ENCODE assay signal across 10 mouse cellular contexts in the genomic region with DNA sequence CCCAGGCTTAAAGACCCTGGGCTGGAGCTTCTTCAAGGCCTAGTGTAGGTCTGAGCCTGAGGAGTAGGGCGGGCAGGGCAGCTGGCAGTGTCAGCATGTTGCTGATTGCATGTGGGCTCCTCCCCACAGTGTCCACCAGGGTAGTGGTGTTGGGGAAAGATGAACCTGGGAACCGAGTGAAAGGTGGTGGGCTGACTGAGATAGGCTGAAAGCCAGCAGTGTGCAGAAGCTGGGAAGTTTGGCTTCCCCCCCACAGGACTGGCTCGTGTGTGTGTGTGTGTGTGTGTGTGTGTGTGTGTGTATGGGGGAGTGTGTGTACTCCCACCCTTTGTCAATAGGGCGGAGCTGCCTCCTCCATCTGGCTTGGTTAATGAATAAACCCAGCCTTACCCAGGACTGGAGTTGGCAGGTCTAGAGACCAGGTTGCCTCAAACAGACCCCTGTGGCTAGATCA. TPM values are rescaled to one million over a fixed set of nuclear protein-coding genes. Genes with fewer than 3 reads are reported as not detected.
DNase-seq lines count a peak whose midpoint lies in the region; ATAC-seq and TF ChIP-seq lines count a peak whose summit lies in the region.
"Had no signal": no experiment of that assay in that cellular context is flagged by ENCODE, and none has a peak within 500 bp of the region (broad histone marks: within the 10 kb centered on the region; RNA-seq: fewer than 3 reads in every experiment).

No protein-coding gene starts in this region.

- no peak for TF ChIP-seq EP300 in stomach, postnatal 0 days (optimal IDR thresholded peaks at IDR 0.05)

- DNase-seq in cerebellum, adult 11-12 months: peak; percentile 64
- no peak for DNase-seq in midbrain, postnatal 0 days (ENCODE audit: low spot score)
- peak; percentile 66 for DNase-seq in kidney, postnatal 14 days
- DNase-seq in stomach, postnatal 0 days (ENCODE audit: low spot score): peak; percentile 90
- no peak for DNase-seq in layer of hippocampus, postnatal 25 days (ENCODE audit: extremely low spot score in 1 of 2, low spot score in 1 of 2)
- DNase-seq in natural killer cell, adult 2 months (ENCODE audit: low spot score in 2 of 2): no peak

- no peak overlapping the region for H3K4me2 ChIP-seq in midbrain, postnatal 0 days (ENCODE audit: low read depth, low read length, poor library complexity, severe bottlenecking)
- H3K4me2 ChIP-seq in midbrain, embryonic 15.5 days: no peak overlapping the region
- H3K4me2 ChIP-seq in stomach, postnatal 0 days (replicated peaks; ENCODE audit: low read depth): peak overlapping the region; percentile 90
- H3K4me2 ChIP-seq: midbrain, embryonic 12.5 days had no signal

- H3K4me3 ChIP-seq in midbrain, postnatal 0 days (ENCODE audit: low read depth, low read length): no peak overlapping the region
- H3K4me3 ChIP-seq in midbrain, embryonic 15.5 days: no peak overlapping the region
- peak overlapping the region; percentile 78 for H3K4me3 ChIP-seq in stomach, postnatal 0 days (ENCODE audit: low read depth, low read length)
- H3K4me3 ChIP-seq: midbrain, embryonic 12.5 days had no signal

- no peaks in the 10 kb centered on the region for H3K36me3 ChIP-seq in midbrain, postnatal 0 days (ENCODE audit: insufficient read depth, low read length)
- no peaks in the 10 kb centered on the region for H3K36me3 ChIP-seq in midbrain, embryonic 15.5 days (replicated peaks)
- 0 out of 2 replicates have a peak, but pooled peaks cover 3% of the 10 kb centered on the region for H3K36me3 ChIP-seq in stomach, postnatal 0 days (ENCODE audit: control insufficient read depth, insufficient read depth, low read length)
- H3K36me3 ChIP-seq: midbrain, embryonic 12.5 days had no signal

- ATAC-seq in cerebellum, adult (ENCODE audit: insufficient number of reproducible peaks, low FRiP score, low TSS enrichment): no peak
- ATAC-seq in midbrain, postnatal 0 days (ENCODE audit: low FRiP score): no peak
- ATAC-seq in midbrain, embryonic 15.5 days (replicated peaks): no peak
- ATAC-seq in stomach, postnatal 0 days (ENCODE audit: low FRiP score, low TSS enrichment): peak; percentile 79
- ATAC-seq: forebrain, embryonic 16.5 days had no signal

- peaks cover 7% of the 10 kb centered on the region for H3K27me3 ChIP-seq in midbrain, postnatal 0 days (ENCODE audit: insufficient read depth, low read length)
- peaks cover 19% of the 10 kb centered on the region for H3K27me3 ChIP-seq in midbrain, embryonic 15.5 days (replicated peaks)
- H3K27me3 ChIP-seq in stomach, postnatal 0 days (ENCODE audit: control insufficient read depth, insufficient read depth, low read length): no peaks in the 10 kb centered on the region

- H3K27ac ChIP-seq in midbrain, postnatal 0 days (ENCODE audit: low read depth, low read length): no peak overlapping the region
- no peak overlapping the region for H3K27ac ChIP-seq in midbrain, embryonic 15.5 days
- H3K27ac ChIP-seq in stomach, postnatal 0 days (replicated peaks): peak overlapping the region; percentile 93
- H3K27ac ChIP-seq: midbrain, embryonic 12.5 days had no signal

- no peaks in the 10 kb centered on the region for H3K9me3 ChIP-seq in midbrain, postnatal 0 days (ENCODE audit: low read length)
- H3K9me3 ChIP-seq in midbrain, embryonic 15.5 days: no peaks in the 10 kb centered on the region
- H3K9me3 ChIP-seq in stomach, postnatal 0 days (ENCODE audit: control insufficient read depth, low read length): no peaks in the 10 kb centered on the region
- H3K9me3 ChIP-seq: midbrain, embryonic 12.5 days had no signal

- H3K4me1 ChIP-seq in midbrain, postnatal 0 days (ENCODE audit: insufficient read depth, low read length): no peaks in the 10 kb centered on the region
- peaks cover 21% of the 10 kb centered on the region for H3K4me1 ChIP-seq in midbrain, embryonic 15.5 days
- peaks cover 2% of the 10 kb centered on the region; the same call in 1 of the 2 replicates for H3K4me1 ChIP-seq in stomach, postnatal 0 days (replicated peaks; ENCODE audit: control insufficient read depth, insufficient read depth)

- WGBS in midbrain, postnatal 0 days: 73% methylated on average over 4 of the region's 4 CpGs
- WGBS in midbrain, embryonic 15.5 days: 68% methylated on average over 4 of the region's 4 CpGs
- 44% methylated on average over 4 of the region's 4 CpGs for WGBS in stomach, postnatal 0 days

- peak; percentile 17; the same call in 1 of the 2 replicates for TF ChIP-seq CTCF in midbrain, postnatal 0 days (IDR thresholded peaks at IDR 0.05)
- TF ChIP-seq CTCF in stomach, postnatal 0 days (IDR thresholded peaks at IDR 0.05; ENCODE audit: low read depth): peak; percentile 38

- H3K9ac ChIP-seq in midbrain, postnatal 0 days (replicated peaks; ENCODE audit: low read length, poor library complexity, severe bottlenecking): no peak overlapping the region
- H3K9ac ChIP-seq in midbrain, embryonic 15.5 days: no peak overlapping the region
- peak overlapping the region; percentile 82; the same call in 1 of the 2 replicates for H3K9ac ChIP-seq in stomach, postnatal 0 days (ENCODE audit: low read length)
- H3K9ac ChIP-seq: midbrain, embryonic 12.5 days had no signal

RNA-seq across cellular contexts. Expression of a gene that starts 6.3 kb away (rescaled TPM):
- total RNA-seq in midbrain, postnatal 0 days (2014; rRNA removed): 21.5 and 47.7 TPM in 2 replicates
- 11.0 and 12.1 TPM in 2 replicates for polyA plus RNA-seq in midbrain, postnatal 0 days (2015; fragmentation: Nextera tagmentation; extraction: Ambion mirVana)
- polyA plus RNA-seq in midbrain, embryonic 15.5 days (2015; fragmentation: Nextera tagmentation; extraction: Ambion mirVana): 8.7 and 9.6 TPM in 2 replicates
- polyA plus RNA-seq in stomach, postnatal 0 days (2015; fragmentation: Nextera tagmentation; extraction: Ambion mirVana): 132 and 144 TPM in 2 replicates
- total RNA-seq in layer of hippocampus, postnatal 25 days (2021): 10 to 100 TPM; 22.4 to 23.0 TPM

RNA-seq across cellular contexts. Expression of a gene that starts 21.1 kb away (rescaled TPM):
- total RNA-seq in midbrain, postnatal 0 days (2014; rRNA removed): 17.0 and 31.5 TPM in 2 replicates
- 22.4 and 22.6 TPM in 2 replicates for polyA plus RNA-seq in midbrain, postnatal 0 days (2015; fragmentation: Nextera tagmentation; extraction: Ambion mirVana)
- polyA plus RNA-seq in midbrain, embryonic 15.5 days (2015; fragmentation: Nextera tagmentation; extraction: Ambion mirVana): 26.1 and 26.9 TPM in 2 replicates
- polyA plus RNA-seq in stomach, postnatal 0 days (2015; fragmentation: Nextera tagmentation; extraction: Ambion mirVana): 6.0 and 7.1 TPM in 2 replicates
- 10 to 100 TPM; 35.1 to 36.6 TPM for total RNA-seq in layer of hippocampus, postnatal 25 days (2021)

RNA-seq across cellular contexts. Expression of a gene that starts 24.7 kb away (rescaled TPM):
- 12.3 and 30.0 TPM in 2 replicates for total RNA-seq in midbrain, postnatal 0 days (2014; rRNA removed)
- polyA plus RNA-seq in midbrain, postnatal 0 days (2015; fragmentation: Nextera tagmentation; extraction: Ambion mirVana): 6.9 and 8.9 TPM in 2 replicates
- 10.4 and 10.6 TPM in 2 replicates for polyA plus RNA-seq in midbrain, embryonic 15.5 days (2015; fragmentation: Nextera tagmentation; extraction: Ambion mirVana)
- 37.2 and 44.7 TPM in 2 replicates for polyA plus RNA-seq in stomach, postnatal 0 days (2015; fragmentation: Nextera tagmentation; extraction: Ambion mirVana)
- 10 to 100 TPM; 13.9 to 24.2 TPM for total RNA-seq in layer of hippocampus, postnatal 25 days (2021)

Comparison
In these comparisons a context has a peak if more than half of its experiments do, and no peak if none do; other contexts are left out.
1. DNase-seq: peak in cerebellum, adult 11-12 months (single experiment), kidney, postnatal 14 days (single experiment) and stomach, postnatal 0 days (single experiment); none in midbrain, postnatal 0 days (single experiment), layer of hippocampus, postnatal 25 days (0 of 2) and natural killer cell, adult 2 months (0 of 2).
2. RNA of a gene that starts 6.3 kb away (polyA plus RNA-seq): 132 to 144 TPM in stomach, postnatal 0 days; 11.0 to 12.1 TPM in midbrain, postnatal 0 days and 8.7 to 9.6 TPM in midbrain, embryonic 15.5 days; every median in the first group is over 10 times any median in the second.